Comparison of ENCODE assay signal across 8 mouse cellular contexts in genomic region chr1:92831188-92832001, GRCm38 (mm10). TPM values are rescaled to one million over a fixed set of nuclear protein-coding genes. Genes with fewer than 3 reads are reported as not detected.
DNase-seq lines count a peak whose midpoint lies in the region; ATAC-seq lines count a peak whose summit lies in the region.

TSS of gene Gpc1 (plus strand) at chr1:92831645.

- no peaks in the 10 kb centered on the region for H3K9me3 ChIP-seq in hindbrain, embryonic 13.5 days

- peak within 1 kb of the TSS; percentile 95 for H3K4me3 ChIP-seq in hindbrain, embryonic 13.5 days

- peak within 1 kb of the TSS; percentile 90 for H3K27ac ChIP-seq in hindbrain, embryonic 13.5 days

- WGBS in hindbrain, embryonic 13.5 days: under 1% methylated on average over 50 of the region's 99 CpGs

- peaks cover 11% of the 10 kb centered on the region; the same call in 1 of the 2 replicates for H3K36me3 ChIP-seq in hindbrain, embryonic 13.5 days

- DNase-seq in MN1 (ENCODE audit: low spot score): peak; percentile 85
- peak; percentile 95 for DNase-seq in cerebellum, adult 9-11 months
- DNase-seq in frontal cortex, postnatal 25 days (ENCODE audit: low spot score in 2 of 2): peak; percentile 77 to 79
- peak; percentile 70 to 79 for DNase-seq in layer of hippocampus, postnatal 25 days (ENCODE audit: extremely low spot score in 1 of 2, low spot score in 1 of 2)
- DNase-seq in lung, postnatal 10 days: peak; percentile 79
- peak; percentile 77 for DNase-seq in retina, adult 2 months (ENCODE audit: low read depth, low spot score)
- peak; percentile 81 to 84 for DNase-seq in thymus, postnatal 36 days

- H3K4me1 ChIP-seq in hindbrain, embryonic 13.5 days (replicated peaks): peaks cover 50% of the 10 kb centered on the region

- peaks cover 21% of the 10 kb centered on the region for H3K27me3 ChIP-seq in hindbrain, embryonic 13.5 days

- H3K9ac ChIP-seq in hindbrain, embryonic 13.5 days: peak within 1 kb of the TSS; percentile 97

- peak; percentile 70 for ATAC-seq in hindbrain, embryonic 13.5 days (ENCODE audit: low FRiP score)

- peak within 1 kb of the TSS; percentile 86 for H3K4me2 ChIP-seq in hindbrain, embryonic 13.5 days

RNA-seq across cellular contexts. Expression of gene Gpc1, which starts in this region (rescaled TPM):
- 56.2 and 57.1 TPM in 2 replicates for polyA plus RNA-seq in hindbrain, embryonic 13.5 days (2015; fragmentation: Nextera tagmentation; extraction: Ambion mirVana)
- total RNA-seq in layer of hippocampus, postnatal 25 days (2021): 100 to 1,000 TPM; 144 to 149 TPM

Comparison
In these comparisons a context has a peak if more than half of its experiments do, and no peak if none do; other contexts are left out.
1. Peak in every context shown above with its lines: DNase-seq, ATAC-seq, H3K4me3 ChIP-seq and H3K27ac ChIP-seq.